Mouse (Mus musculus) E14TG2a.4 (cell line): ENCODE measurements at regions not wholly inside any gene's neighbourhood (a gene's known extent, or its start where the extent isn't known, plus 50 kb on each side); places are given as distances from the start of the nearest gene placed in this dataset.

Source experiments
- H3K27me3 ChIP-seq: 2 replicates; pipeline ENCODE4 v1.6.1; 2014; ENCODE audit warnings: low read length, control low read depth; ENCODE audit not compliant: insufficient read depth
- H3K36me3 ChIP-seq: 2 replicates; pipeline ENCODE4 v1.6.1; 2014; ENCODE audit warnings: low read length, control low read depth; ENCODE audit not compliant: insufficient read depth
- H3K4me1 ChIP-seq: replicated peaks from 2 replicates; pipeline ENCODE4 v1.6.1; 2014; ENCODE audit warnings: low read depth, low read length, control low read depth
- H3K4me3 ChIP-seq: replicated peaks from 2 replicates; pipeline ENCODE4 v1.5.1; 2014; ENCODE audit warnings: mild to moderate bottlenecking, low read length
- H3K9me3 ChIP-seq: 2 replicates; pipeline ENCODE4 v1.6.1; 2014; ENCODE audit warnings: low read length, control low read depth
- CTCF ChIP-seq: conservative IDR thresholded peaks from 2 replicates; pipeline ENCODE4 v1.5.1; 2014; ENCODE audit warnings: low read length
- NANOG ChIP-seq: IDR thresholded peaks from 2 replicates; pipeline ENCODE4 v1.6.1; 2014; ENCODE audit warnings: borderline replicate concordance, low read length, mixed read lengths
- POU5F1 ChIP-seq: IDR thresholded peaks from 2 replicates; pipeline ENCODE4 v1.6.1; 2014; ENCODE audit warnings: low read length, borderline replicate concordance

GRCm38 (mm10) chr2:178987935-178988334 lies 454.3 kb upstream of the Cdh4 start:
- no peaks in the 10 kb centered on the region for H3K27me3 ChIP-seq
- H3K36me3 ChIP-seq, result no peaks in the 10 kb centered on the region
- H3K4me3 ChIP-seq, result no peak overlapping the region
- H3K9me3 ChIP-seq, result no peaks in the 10 kb centered on the region
- TF ChIP-seq NANOG, result no peak
- no peak for TF ChIP-seq CTCF
- TF ChIP-seq POU5F1, result no peak
- H3K4me1 ChIP-seq, result no peaks in the 10 kb centered on the region

GRCm38 (mm10) chr2:178989291-178989690 lies 452.9 kb upstream of the Cdh4 start:
- H3K4me3 ChIP-seq, result no peak overlapping the region
- H3K4me1 ChIP-seq, result no peaks in the 10 kb centered on the region
- H3K9me3 ChIP-seq, result no peaks in the 10 kb centered on the region
- no peaks in the 10 kb centered on the region for H3K27me3 ChIP-seq
- H3K36me3 ChIP-seq, result no peaks in the 10 kb centered on the region
- TF ChIP-seq NANOG (no peak), POU5F1 (no peak), CTCF (no peak)

GRCm38 (mm10) chr2:178989784-178990183 lies 452.4 kb upstream of the Cdh4 start:
- Histone ChIP-seq H3K9me3 (no peaks in the 10 kb centered on the region), H3K27me3 (no peaks in the 10 kb centered on the region), H3K36me3 (no peaks in the 10 kb centered on the region), H3K4me3 (no peak overlapping the region), H3K4me1 (no peaks in the 10 kb centered on the region)
- TF ChIP-seq NANOG (no peak), CTCF (peak; percentile 57)

GRCm38 (mm10) chr2:178990959-178991358 lies 451.3 kb upstream of the Cdh4 start:
- no peaks in the 10 kb centered on the region for H3K9me3 ChIP-seq
- H3K4me3 ChIP-seq, result no peak overlapping the region
- H3K36me3 ChIP-seq, result no peaks in the 10 kb centered on the region
- no peaks in the 10 kb centered on the region for H3K4me1 ChIP-seq
- TF ChIP-seq POU5F1 (no peak), CTCF (no peak), NANOG (no peak)
- H3K27me3 ChIP-seq, result no peaks in the 10 kb centered on the region

GRCm38 (mm10) chr2:178992334-178993116 lies 449.7 kb upstream of the Cdh4 start:
- no peaks in the 10 kb centered on the region for H3K36me3 ChIP-seq
- no peak overlapping the region for H3K4me3 ChIP-seq
- TF ChIP-seq CTCF (no peak), POU5F1 (no peak), NANOG (no peak)
- no peaks in the 10 kb centered on the region for H3K27me3 ChIP-seq
- no peaks in the 10 kb centered on the region for H3K9me3 ChIP-seq
- H3K4me1 ChIP-seq, result no peaks in the 10 kb centered on the region

- Histone ChIP-seq H3K4me3 (no peak overlapping the region), H3K36me3 (no peaks in the 10 kb centered on the region), H3K9me3 (peaks cover 3% of the 10 kb centered on the region; the same call in 1 of the 2 replicates), H3K27me3 (no peaks in the 10 kb centered on the region), H3K4me1 (no peaks in the 10 kb centered on the region)
- TF ChIP-seq POU5F1, result no peak
- TF ChIP-seq NANOG, result no peak
- TF ChIP-seq CTCF, result no peak
Measured at GRCm38 (mm10) chr2:178997921-178998320, 444.3 kb upstream of the Cdh4 start.

GRCm38 (mm10) chr2:179000448-179001081 lies 441.7 kb upstream of the Cdh4 start:
- TF ChIP-seq POU5F1 (no peak), NANOG (no peak), CTCF (no peak)
- Histone ChIP-seq H3K4me3 (no peak overlapping the region), H3K4me1 (no peaks in the 10 kb centered on the region), H3K36me3 (no peaks in the 10 kb centered on the region), H3K9me3 (peaks cover 9% of the 10 kb centered on the region), H3K27me3 (no peaks in the 10 kb centered on the region)

- Histone ChIP-seq H3K4me3 (no peak overlapping the region), H3K9me3 (peaks cover 8% of the 10 kb centered on the region), H3K36me3 (no peaks in the 10 kb centered on the region), H3K4me1 (no peaks in the 10 kb centered on the region), H3K27me3 (peaks cover 3% of the 10 kb centered on the region; the same call in 1 of the 2 replicates)
- no peak for TF ChIP-seq NANOG
- no peak for TF ChIP-seq CTCF
- TF ChIP-seq POU5F1, result no peak
Measured at GRCm38 (mm10) chr2:179007766-179008165, 434.5 kb upstream of the Cdh4 start.
